Comparison of ENCODE assay signal across 9 mouse cellular contexts in the genomic region with DNA sequence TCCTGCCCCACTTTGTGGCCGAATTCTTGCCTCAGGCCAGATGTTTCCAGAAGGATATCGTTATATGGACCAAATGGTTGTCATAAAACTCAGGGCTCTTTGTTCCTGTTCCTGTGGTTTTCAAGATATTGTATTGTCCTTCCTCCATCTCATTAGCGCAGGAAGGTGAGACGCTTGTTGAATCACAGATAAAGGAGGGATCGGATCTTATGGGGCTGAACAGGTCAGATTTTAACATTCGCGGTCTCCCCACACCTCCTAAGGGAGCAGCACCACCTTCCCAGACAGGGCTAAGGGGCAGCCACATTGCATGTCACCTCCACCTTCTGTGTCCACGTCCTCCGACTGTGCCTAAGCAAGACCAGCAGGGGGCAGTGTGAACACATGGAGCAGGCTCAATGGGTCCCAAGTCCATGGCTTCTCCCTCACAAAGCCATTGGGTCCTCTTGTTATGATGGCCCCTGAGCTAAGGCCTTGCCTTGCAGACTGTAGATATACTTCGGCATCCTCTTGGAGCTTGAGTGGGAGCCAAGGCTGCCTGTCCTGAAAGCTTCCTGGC. TPM values are rescaled to one million over a fixed set of nuclear protein-coding genes. Genes with fewer than 3 reads are reported as not detected.
DNase-seq lines count a peak whose midpoint lies in the region; ATAC-seq and TF ChIP-seq lines count a peak whose summit lies in the region.
"Had no signal": no experiment of that assay in that cellular context is flagged by ENCODE, and none has a peak within 500 bp of the region (broad histone marks: within the 10 kb centered on the region; RNA-seq: fewer than 3 reads in every experiment).

No protein-coding gene starts in this region.

- no peak overlapping the region for H3K4me3 ChIP-seq in ES-Bruce4 (ENCODE audit: low read depth, low read length)
- H3K4me3 ChIP-seq in embryonic facial prominence, embryonic 12.5 days = no peak overlapping the region
- H3K4me3 ChIP-seq: limb, embryonic 15.5 days had no signal

- TF ChIP-seq EP300 in ES-Bruce4 (IDR thresholded peaks at IDR 0.05; ENCODE audit: insufficient read depth, low read depth, low read length) = peak; percentile 51; the same call in 1 of the 2 replicates

- H3K27me3 ChIP-seq in ES-Bruce4 (ENCODE audit: control insufficient read depth, insufficient read depth, low read length, poor library complexity, severe bottlenecking) = no peaks in the 10 kb centered on the region
- H3K27me3 ChIP-seq in embryonic facial prominence, embryonic 12.5 days = no peaks in the 10 kb centered on the region
- H3K27me3 ChIP-seq: limb, embryonic 15.5 days had no signal

- no peaks in the 10 kb centered on the region for H3K9me3 ChIP-seq in ES-Bruce4 (replicated peaks; ENCODE audit: control insufficient read depth, insufficient read depth, low read length, poor library complexity, severe bottlenecking)
- no peaks in the 10 kb centered on the region for H3K9me3 ChIP-seq in embryonic facial prominence, embryonic 12.5 days
- H3K9me3 ChIP-seq: limb, embryonic 15.5 days had no signal

- H3K4me1 ChIP-seq in ES-Bruce4 (ENCODE audit: control insufficient read depth, insufficient read depth, low read length) = peaks cover 4% of the 10 kb centered on the region
- H3K4me1 ChIP-seq in embryonic facial prominence, embryonic 12.5 days = no peaks in the 10 kb centered on the region

- intact Hi-C loops in heart, postnatal 36 days (cut with DNase I) = loop anchor here (2.0 kb wide), 1 partner anchor 223 kb away; no protein-coding TSS in a partner anchor

- no peak for TF ChIP-seq POLR2A in ES-Bruce4 (IDR thresholded peaks at IDR 0.05; ENCODE audit: insufficient read depth, low read length)

- WGBS in embryonic facial prominence, embryonic 12.5 days = 48% methylated on average over 10 of the region's 10 CpGs

- no peak overlapping the region for H3K4me2 ChIP-seq in embryonic facial prominence, embryonic 12.5 days (replicated peaks)
- H3K4me2 ChIP-seq: limb, embryonic 15.5 days had no signal

- no peaks in the 10 kb centered on the region for H3K36me3 ChIP-seq in ES-Bruce4 (ENCODE audit: control insufficient read depth, insufficient read depth, low read length, poor library complexity, severe bottlenecking)
- no peaks in the 10 kb centered on the region for H3K36me3 ChIP-seq in embryonic facial prominence, embryonic 12.5 days
- H3K36me3 ChIP-seq: limb, embryonic 15.5 days had no signal

- no peak overlapping the region for H3K9ac ChIP-seq in ES-Bruce4 (ENCODE audit: low read depth, poor library complexity, severe bottlenecking)
- H3K9ac ChIP-seq in embryonic facial prominence, embryonic 12.5 days = no peak overlapping the region
- H3K9ac ChIP-seq: limb, embryonic 15.5 days had no signal

- peak; percentile 88 for DNase-seq in adrenal gland, postnatal 14 days
- peak; percentile 72 to 75 for DNase-seq in heart, postnatal 36 days
- peak; percentile 85 to 86 for DNase-seq in layer of hippocampus, postnatal 10 days (ENCODE audit: low spot score in 2 of 2)
- peak; percentile 85 for DNase-seq in lung, postnatal 36 days
- DNase-seq in right cerebral cortex, postnatal 14 days = peak; percentile 80
- DNase-seq in urinary bladder, postnatal 36 days (ENCODE audit: low spot score in 2 of 2) = peak; percentile 58 to 68

- no peak overlapping the region for H3K27ac ChIP-seq in ES-Bruce4 (ENCODE audit: insufficient read depth, low read length)
- no peak overlapping the region for H3K27ac ChIP-seq in embryonic facial prominence, embryonic 12.5 days
- H3K27ac ChIP-seq: limb, embryonic 15.5 days had no signal

- TF ChIP-seq CTCF in ES-Bruce4 (IDR thresholded peaks at IDR 0.05; ENCODE audit: low read depth, low read length) = peak; percentile 99

- 0 out of 2 replicates have a peak, but pooled peaks have one; percentile 54 for ATAC-seq in embryonic facial prominence, embryonic 12.5 days (ENCODE audit: insufficient number of reproducible peaks, insufficient read depth, low FRiP score, low TSS enrichment)

RNA-seq across cellular contexts. Expression of gene Rlbp1, which starts 15.4 kb away (rescaled TPM):
- polyA plus RNA-seq in ES-Bruce4 (2011; ENCODE audit: insufficient read depth, insufficient read length, low read depth, missing spikeins) = 2.7 and 2.8 TPM in 2 replicates
- not detected in 2 replicates for total RNA-seq in adrenal gland, postnatal 14 days (2021)
- 3.0 and 3.5 TPM in 2 replicates for polyA plus RNA-seq in embryonic facial prominence, embryonic 12.5 days (2016; fragmentation: Nextera tagmentation; extraction: Ambion mirVana)
- not detected for total RNA-seq in heart, postnatal 36 days (2021)
- total RNA-seq in layer of hippocampus, postnatal 10 days (2021) = 10 to 100 TPM; 22.4 to 32.9 TPM

RNA-seq across cellular contexts. Expression of gene Fanci, which starts 20.3 kb away (rescaled TPM):
- 45.0 and 45.2 TPM in 2 replicates for polyA plus RNA-seq in ES-Bruce4 (2011; ENCODE audit: insufficient read depth, insufficient read length, low read depth, missing spikeins)
- total RNA-seq in adrenal gland, postnatal 14 days (2021) = 2.0 and 3.0 TPM in 2 replicates
- polyA plus RNA-seq in embryonic facial prominence, embryonic 12.5 days (2016; fragmentation: Nextera tagmentation; extraction: Ambion mirVana) = 12.7 and 14.0 TPM in 2 replicates
- under 1 TPM; 0.16 to 0.53 TPM for total RNA-seq in heart, postnatal 36 days (2021)
- 1 to 10 TPM; 1.0 to 1.9 TPM for total RNA-seq in layer of hippocampus, postnatal 10 days (2021)

Comparison
In these comparisons a context has a peak if more than half of its experiments do, and no peak if none do; other contexts are left out.
1. RNA of gene Rlbp1, which starts 15.4 kb away (total RNA-seq): 22.4 to 32.9 TPM in layer of hippocampus, postnatal 10 days; not detected in adrenal gland, postnatal 14 days and not detected in heart, postnatal 36 days; every median in the first group is over 10 times any median in the second.
2. Peak in every context shown above with its lines, with median percentiles within 50 percentile points of each other: DNase-seq.